Mouse (Mus musculus) layer of hippocampus, adult 2 months (tissue): ENCODE measurements around the gene Rnf8. TPM values are rescaled to one million over a fixed set of nuclear protein-coding genes. Genes with fewer than 3 reads are reported as not detected.

Experiments used
- DNase-seq, 2 experiments: peaks; one replicate each; pipeline ENCODE4 v3.0.0; 2022; ENCODE audit warnings: low spot score in 2 of 2
- H3K27ac ChIP-seq: fragments of 200-600 bp; 2 replicates; pipeline ENCODE4 v1.8.1; 2022
- H3K4me3 ChIP-seq: fragments of 200-600 bp; 2 replicates; pipeline ENCODE4 v1.8.1; 2022; ENCODE audit warnings: mild to moderate bottlenecking
- CTCF ChIP-seq: fragments of 200-600 bp; conservative IDR thresholded peaks from 2 replicates; pipeline ENCODE4 v1.8.1; 2022; ENCODE audit warnings: antibody characterized with exemption, mild to moderate bottlenecking, moderate library complexity
- total RNA-seq, 2 experiments: library from RNA; stranded (reverse); gene quantifications; 2 replicates each; pipeline ENCODE4 v1.2.3; 2021

Gene Rnf8
- total RNA-seq, 2 experiments from 2014 or later, result 48.6 to 50.7 TPM

DNA sequence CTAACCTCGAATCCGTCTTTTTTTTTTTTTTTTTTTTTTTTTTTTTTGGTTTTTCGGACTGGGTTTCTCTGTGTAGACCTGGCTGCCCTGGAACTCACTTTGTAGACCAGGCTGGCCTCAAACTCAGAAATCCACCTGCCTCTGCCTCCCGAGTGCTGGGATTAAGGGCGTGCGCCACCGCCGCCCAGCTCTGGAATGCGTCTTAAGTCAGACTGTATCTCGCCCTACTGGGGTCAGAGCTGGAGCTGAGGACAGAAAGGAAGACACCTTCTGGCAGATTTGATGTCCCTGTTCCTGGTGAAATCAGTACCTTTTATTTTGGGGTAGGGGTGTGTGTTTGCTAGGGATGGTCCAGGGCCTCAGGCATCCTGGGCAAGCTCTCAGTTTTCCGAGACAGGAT is 17.7 kb downstream of the Rnf8 start:
- no peak for DNase-seq
- TF ChIP-seq CTCF, result no peak

DNA sequence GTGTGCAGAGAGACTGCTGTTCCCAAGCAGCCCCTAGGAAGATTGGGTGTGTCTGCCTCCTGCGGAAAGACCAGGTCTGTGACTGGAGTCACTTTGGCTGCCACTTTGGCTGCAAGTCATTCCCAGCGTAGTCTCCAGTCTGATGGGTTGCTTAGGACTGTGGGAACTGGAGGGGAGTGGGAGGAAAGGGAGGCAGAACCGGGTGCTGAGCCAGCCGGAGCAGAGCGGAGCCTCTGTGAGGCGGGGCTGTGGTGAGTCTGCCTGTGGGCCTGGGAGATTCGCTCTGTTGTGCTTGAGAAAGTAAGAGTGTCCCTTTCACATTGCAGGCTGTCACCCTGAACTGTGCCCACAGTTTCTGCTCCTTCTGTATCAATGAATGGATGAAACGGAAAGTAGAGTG is 20.9 kb downstream of the Rnf8 start:
- peak; percentile 48 to 55 for DNase-seq
- Histone ChIP-seq H3K4me3 (no peak overlapping the region), H3K27ac (no peak overlapping the region)
- TF ChIP-seq CTCF, result no peak

More for the DNA sequence above, 17.7 kb downstream of the Rnf8 start:
- Histone ChIP-seq H3K27ac (no peak overlapping the region), H3K4me3 (no peak overlapping the region)

DNA sequence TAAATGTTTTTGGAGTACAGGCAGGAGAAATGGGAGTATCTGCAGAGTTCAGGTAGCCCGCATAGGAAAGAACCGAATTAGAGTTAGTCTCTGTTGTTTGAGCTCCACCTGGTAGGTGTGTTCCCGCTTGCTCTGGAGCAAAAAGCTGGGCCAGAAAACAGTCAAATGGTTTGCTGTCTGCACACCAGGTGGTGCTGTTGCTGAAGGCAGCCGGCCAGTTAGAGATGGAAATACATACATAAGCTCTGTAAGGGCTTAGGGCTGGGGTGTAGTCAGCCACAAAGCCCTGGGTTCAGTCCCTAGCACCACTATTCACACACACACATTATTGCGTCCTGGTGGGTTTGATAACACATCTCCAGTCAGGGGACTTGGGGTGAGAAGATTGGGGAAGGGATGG is 21.5 kb downstream of the Rnf8 start:
- peak; percentile 78 for TF ChIP-seq CTCF
- DNase-seq, result peak; percentile 47 to 50

GRCm38 (mm10) chr17:29637377-29637776 is 22.8 kb downstream of the Rnf8 start:
- no peak for DNase-seq
- H3K27ac ChIP-seq, result no peak overlapping the region
- TF ChIP-seq CTCF, result no peak
- no peak overlapping the region for H3K4me3 ChIP-seq

More for the DNA sequence above, 21.5 kb downstream of the Rnf8 start:
- H3K27ac ChIP-seq, result no peak overlapping the region
- H3K4me3 ChIP-seq, result no peak overlapping the region

DNA sequence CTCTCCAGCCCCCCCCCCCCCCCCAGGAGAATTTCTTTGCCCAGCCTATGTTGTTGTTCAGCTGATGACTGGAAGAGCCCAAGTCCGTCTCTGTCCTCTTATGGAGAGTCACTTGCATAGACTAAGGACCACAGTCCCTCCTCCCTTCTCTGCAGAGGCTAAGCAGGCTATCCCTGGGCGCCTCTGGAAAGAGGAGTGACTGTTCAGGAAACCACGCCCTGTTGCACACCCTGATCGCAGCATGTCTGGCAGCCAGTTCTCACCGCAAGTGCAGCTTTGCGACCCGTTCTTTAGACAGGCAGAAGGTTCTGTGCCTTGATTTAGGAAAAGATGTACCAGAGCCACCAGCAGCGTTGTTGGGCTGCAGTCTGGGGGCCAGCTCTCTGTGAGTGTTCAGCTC is 23.3 kb downstream of the Rnf8 start:
- DNase-seq, result no peak
- TF ChIP-seq CTCF, result no peak
- no peak overlapping the region for H3K4me3 ChIP-seq
- no peak overlapping the region for H3K27ac ChIP-seq

- DNase-seq, result no peak
- TF ChIP-seq CTCF, result no peak
- Histone ChIP-seq H3K4me3 (no peak overlapping the region), H3K27ac (no peak overlapping the region)
Measured at GRCm38 (mm10) chr17:29640971-29641370, 26.4 kb downstream of the Rnf8 start.

- H3K27ac ChIP-seq, result no peak overlapping the region
- no peak for TF ChIP-seq CTCF
- DNase-seq, result no peak
- no peak overlapping the region for H3K4me3 ChIP-seq
Measured at GRCm38 (mm10) chr17:29642219-29642618, 27.6 kb downstream of the Rnf8 start.

- no peak for TF ChIP-seq CTCF
- Histone ChIP-seq H3K27ac (no peak overlapping the region), H3K4me3 (no peak overlapping the region)
- no peak for DNase-seq
Measured at GRCm38 (mm10) chr17:29658249-29658648, 43.7 kb downstream of the Rnf8 start.

- peak; percentile 92 to 97 for DNase-seq
- peak within 1 kb of the TSS; percentile 95 for H3K27ac ChIP-seq
- H3K4me3 ChIP-seq, result peak within 1 kb of the TSS; percentile 85
- TF ChIP-seq CTCF, result no peak
Measured at GRCm38 (mm10) chr17:29660076-29660761, 45.6 kb downstream of the Rnf8 start, which contains the start of gene Cmtr1. TSS of gene Cmtr1 (plus strand) at chr17:29660595.

DNA sequence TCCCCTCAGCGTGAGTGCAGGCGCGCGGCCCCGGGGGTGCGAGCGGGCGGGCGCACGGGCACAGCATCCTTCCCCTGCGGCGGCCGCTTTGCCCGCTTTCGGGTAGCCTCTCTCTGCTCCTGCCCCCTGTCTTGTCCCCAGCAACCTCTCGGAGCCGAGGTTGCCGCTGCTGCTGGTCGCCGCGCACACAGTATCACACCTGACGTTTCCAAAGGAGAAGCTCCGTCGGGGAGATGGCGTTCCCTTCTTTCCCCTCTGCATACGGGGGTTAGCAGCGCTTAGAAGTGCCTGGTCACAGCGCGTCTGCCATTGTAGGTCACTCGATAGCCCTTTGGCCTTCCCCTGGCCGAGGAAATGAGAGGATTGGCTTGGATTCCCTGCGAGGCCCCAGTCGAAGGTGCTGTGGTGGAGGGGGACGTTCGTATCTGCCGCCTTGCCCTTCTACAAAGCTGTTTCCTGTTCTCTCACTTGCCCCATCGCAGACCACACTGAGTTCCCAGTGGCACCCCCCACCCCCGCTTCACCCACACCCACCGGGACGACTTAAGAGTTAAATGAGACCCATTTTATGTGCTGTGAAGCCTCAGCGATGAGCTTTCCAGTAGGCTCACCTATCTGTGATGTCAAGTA is 46.3 kb downstream of the Rnf8 start:
- Histone ChIP-seq H3K4me3 (peak overlapping the region; percentile 85), H3K27ac (peak overlapping the region; percentile 95)
- no peak for DNase-seq
- TF ChIP-seq CTCF, result no peak

GRCm38 (mm10) chr17:29662145-29662544 is 47.6 kb downstream of the Rnf8 start:
- Histone ChIP-seq H3K27ac (no peak overlapping the region), H3K4me3 (no peak overlapping the region)
- DNase-seq, result no peak
- TF ChIP-seq CTCF, result no peak

DNA sequence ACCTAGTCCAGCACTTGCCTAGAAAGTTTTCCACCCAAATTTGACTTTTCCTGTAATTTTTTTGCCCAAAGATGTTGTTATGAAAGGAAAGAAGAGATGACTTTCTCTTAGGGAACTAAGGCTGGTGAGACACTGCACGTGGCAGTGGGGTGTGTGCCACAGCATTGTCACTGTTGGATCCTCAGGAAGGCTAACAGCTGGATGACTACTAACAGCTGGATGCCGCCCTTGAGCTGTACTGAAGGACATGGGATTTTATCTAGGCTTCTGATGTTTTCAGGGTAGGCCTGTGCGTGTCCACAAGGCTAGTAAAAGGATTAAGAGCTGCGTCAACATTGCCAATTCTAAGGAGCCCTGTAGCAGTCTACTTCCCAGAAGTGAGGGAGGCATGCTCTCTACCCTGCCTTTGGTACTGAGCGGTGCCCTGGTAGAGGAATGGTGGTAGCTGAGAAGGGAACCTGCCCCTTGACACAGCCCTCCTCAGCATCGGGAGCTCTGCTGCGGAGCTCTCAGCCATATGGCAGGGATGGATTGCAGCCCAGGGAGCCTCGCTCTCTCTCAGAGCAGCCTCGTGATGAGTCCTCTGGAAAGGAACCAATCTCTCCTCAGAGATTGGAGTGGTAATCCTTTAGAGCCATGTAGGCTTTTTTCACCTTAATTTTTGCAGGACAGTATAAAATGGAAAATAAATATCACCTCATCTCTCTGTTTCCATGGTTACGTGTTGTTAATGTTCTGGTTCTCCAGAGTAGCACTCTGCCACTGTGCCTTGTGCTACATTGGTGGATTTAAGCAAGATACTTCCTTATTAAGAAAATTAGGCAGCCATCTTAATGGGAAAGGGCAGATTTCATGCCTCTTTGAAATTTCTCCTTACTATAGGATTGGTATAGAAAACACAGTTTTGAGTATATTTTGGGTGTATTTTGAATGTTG is 53.7 kb downstream of the Rnf8 start:
- no peak overlapping the region for H3K4me3 ChIP-seq
- TF ChIP-seq CTCF, result no peak
- peak; percentile 52 to 56 for DNase-seq

DNA sequence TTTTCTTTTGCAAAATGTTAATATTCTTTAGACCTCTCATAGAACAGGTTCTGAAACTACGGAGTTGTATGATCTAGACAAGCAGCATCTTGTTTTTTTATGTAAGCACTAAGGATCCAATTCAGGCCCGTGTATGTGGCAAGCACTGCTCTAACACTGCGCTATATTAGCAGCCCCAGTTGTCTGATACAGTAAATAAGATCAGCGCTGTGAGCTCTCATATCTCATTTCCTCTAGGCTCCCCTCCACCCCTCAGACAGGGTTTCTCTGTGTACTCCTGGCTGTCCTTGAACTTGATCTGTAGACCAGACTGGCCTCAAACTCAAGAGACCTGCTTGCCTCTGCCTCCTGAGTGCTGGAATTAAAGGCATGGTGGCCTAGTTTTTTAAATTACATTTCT is 54.4 kb downstream of the Rnf8 start:
- Histone ChIP-seq H3K27ac (peak overlapping the region; percentile 73), H3K4me3 (no peak overlapping the region)
- TF ChIP-seq CTCF, result no peak
- no peak for DNase-seq

More for the DNA sequence above, 53.7 kb downstream of the Rnf8 start:
- H3K27ac ChIP-seq, result peak overlapping the region; percentile 73
